Mouse (Mus musculus) ZHBTc4 (cell line): ENCODE data around the gene Tln2.

ENCODE experiments used
- DNase-seq: peaks from one replicate; pipeline ENCODE4 v3.0.0-alpha.2; 2011; ENCODE audit warnings: low read depth, low spot score

The Tln2 gene

GRCm38 (mm10) chr9:67209451-67209850 is 350.1 kb downstream of the Tln2 start:
- DNase-seq: peak; percentile 48

- peak; percentile 95 for DNase-seq
These were observed 351.1 kb downstream of the Tln2 start for GRCm38 (mm10) chr9:67208420-67208819.

DNA sequence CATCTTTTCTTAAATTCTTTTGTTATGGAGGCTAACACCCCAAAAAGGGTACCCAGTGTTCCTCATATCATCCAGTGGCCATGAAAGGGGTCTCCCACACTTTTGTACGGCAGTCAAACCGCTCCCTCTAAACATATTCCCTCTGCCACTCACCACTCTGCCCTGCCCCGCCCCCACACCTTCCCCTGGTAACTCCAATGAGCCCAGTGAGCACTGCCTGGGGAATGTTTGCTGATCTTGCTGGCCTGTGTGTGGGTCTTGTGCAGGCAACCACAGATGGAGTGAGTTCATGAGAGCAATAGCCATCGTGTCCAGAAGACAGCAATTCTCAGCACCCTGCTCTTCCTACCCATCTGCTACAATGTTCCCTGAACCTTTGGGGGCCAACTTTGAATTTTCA is 354.3 kb downstream of the Tln2 start:
- peak; percentile 34 for DNase-seq

DNA sequence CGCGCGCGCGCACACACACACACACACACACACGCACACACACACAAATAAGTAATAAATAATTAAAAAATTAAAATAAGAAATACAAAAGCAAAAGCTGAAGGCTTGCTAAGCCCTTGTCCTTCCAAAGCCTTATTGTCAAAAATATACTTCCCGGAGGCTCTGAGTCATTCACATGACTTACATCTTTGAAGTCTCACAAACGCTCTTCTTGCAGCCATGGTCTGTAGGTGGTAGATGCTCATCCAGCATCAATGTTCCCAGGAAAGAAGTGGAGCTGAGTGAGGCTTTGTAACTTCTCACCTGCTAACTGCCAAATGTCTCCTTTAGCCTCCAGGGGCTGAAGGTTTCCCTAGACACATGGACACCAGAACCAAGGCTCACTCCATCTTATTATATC is 362.9 kb downstream of the Tln2 start:
- DNase-seq: no peak

DNA sequence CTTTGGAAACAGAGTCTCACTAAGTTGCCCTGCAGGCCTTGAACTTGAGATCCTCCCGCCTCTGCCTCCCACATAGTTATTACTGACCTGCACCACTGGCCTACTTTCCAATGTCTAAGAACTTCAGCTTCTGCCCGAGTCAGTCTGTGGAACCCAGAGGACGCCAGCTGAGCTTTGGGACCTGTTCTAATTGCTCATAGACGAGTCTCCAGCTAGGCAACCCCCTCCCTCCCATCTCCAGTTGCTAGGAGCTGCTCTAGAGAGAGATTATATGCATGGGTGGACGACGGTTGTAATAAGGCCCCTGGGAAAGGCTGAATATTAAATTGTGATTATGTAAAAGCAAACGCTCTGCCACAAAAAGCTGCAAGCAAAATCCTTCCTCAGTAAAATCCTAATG is 364.2 kb downstream of the Tln2 start:
- DNase-seq: no peak

DNA sequence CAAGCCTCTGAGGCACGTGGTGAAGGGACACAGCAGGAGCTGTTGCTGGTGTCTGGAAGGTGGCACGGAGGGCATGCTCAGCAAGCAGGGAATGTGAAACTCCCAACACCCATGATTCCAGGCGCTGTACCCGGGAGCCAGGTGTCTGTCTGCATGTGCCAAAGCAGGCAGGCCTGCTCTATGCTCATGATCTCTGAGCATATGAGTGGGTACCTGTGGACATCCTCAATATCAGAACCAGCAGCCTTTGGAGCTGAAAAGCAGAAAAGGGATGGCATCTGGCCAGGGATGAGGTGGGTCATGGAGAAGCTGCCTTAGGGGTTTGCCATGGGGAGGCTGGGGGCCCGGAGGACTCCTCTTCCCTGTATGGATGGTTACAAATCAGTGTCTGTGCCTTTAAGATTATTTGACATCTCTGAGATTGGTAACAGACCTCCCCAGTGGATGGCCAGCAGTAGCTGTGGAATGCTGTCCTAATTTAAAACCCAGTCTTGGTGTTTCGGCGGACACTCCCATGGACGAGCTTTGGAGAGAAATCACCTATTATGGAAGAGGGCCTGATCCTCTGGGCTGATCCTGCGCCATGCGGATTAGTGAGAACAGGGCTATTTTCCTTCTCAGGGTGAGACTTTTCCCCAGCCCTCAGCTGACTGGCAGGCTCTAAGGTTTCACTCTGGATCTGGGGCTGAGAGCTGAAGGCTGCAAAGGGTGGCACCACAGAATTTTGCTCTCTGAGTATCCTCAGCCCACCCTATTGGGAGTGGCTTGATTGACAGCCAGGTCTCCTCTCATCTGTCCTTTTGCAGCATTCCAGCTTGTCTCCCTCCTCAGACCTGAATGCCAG is 367.8 kb downstream of the Tln2 start:
- DNase-seq: no peak

- no peak for DNase-seq
These were observed 371.8 kb downstream of the Tln2 start for GRCm38 (mm10) chr9:67187686-67188085.

DNA sequence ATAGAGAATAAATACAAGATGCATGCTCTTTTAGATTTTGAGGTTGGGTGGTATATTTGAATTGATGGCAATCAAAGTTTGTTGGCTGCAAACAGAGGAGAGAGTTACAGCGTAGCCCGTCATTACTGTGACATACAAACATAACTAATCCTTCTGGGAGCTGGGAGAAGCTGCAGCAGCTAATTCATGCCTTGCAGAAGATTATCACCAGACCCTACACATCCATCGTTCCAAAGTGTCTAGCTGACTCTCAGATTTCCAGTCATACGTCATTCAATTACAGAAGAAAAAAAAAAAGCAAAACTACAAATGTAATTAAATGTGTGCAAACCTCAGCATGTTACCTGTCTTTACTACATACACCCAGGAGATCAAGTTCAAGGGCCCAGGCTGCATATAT is 372.3 kb downstream of the Tln2 start:
- DNase-seq: no peak

DNA sequence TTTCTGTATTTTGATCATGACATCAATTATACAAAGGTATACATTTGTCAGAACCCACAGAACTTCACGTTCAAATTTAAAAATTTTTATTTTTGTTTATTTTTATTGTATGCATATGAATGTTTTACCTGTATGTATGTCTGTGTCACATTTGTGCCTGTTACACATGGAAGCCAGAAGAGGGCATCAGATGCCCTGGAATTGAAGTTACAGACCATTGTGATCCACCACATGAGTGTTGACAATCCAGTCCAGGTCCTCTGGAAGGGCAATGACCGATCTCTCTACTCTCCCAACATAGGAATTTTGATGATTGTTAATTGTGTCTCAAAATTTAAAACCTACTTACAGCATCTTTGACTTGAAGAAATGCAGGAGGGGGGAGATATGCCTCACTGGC is 374.9 kb downstream of the Tln2 start:
- peak; percentile 29 for DNase-seq

DNA sequence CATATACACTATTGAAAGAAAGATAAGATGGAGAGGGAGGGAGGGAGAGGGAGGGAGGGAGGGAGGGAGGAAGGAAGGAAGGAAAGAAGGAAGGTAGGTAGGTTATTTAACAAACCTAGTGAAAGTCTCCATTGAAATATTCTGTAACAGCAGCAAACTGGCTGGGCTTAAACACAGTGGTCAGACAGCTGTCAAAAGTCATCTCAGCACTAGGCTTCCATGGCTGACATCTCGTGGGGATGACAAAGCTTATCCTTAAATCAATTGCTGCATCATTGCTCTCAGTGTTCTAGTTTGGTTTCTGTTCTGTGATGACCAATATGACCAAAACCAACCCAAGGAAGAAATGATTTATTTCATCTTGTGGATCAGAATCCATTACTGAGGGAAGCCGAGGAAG is 376.0 kb downstream of the Tln2 start:
- no peak for DNase-seq

GRCm38 (mm10) chr9:67182006-67182405 is 377.5 kb downstream of the Tln2 start:
- no peak for DNase-seq

DNA sequence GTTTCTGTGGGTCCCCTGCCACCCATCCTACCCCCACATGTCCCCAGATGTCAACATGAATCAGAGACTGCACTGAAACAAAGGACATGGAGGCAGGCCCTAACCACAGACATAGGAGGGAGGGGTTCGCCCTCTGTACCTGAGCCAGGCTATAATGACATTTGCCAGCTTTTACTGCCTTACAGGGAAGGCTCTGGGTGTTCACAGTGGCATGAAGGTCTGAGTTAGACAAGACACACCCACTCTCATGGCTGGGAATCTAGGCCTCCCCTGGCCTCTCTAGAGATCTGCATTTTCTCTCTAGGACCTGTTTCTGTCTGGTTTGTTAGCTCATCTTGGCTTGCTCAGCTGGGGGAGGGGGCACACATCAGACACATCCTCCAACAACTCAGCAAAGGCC is 380.8 kb downstream of the Tln2 start:
- DNase-seq: no peak

DNA sequence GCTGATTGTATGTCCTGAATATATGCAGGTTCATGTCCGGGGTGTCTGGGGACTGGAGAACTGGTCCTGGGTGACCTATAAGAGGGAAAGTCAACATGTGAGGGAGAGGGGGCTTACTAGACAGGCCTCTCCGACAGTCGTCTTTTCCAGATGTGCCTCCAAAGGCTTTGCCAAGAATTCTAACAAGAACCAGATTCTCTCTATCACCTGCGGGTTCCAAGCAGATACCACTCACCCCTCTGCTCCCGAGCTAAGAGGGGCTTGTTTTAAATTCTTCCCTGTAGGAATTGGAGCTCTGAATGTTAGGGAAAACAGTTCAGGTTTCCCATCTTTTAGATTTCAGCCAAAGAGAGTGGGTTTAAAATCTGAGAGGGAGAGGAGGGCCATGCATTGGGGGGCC is 381.3 kb downstream of the Tln2 start:
- no peak for DNase-seq

GRCm38 (mm10) chr9:67176073-67176472 is 383.4 kb downstream of the Tln2 start:
- DNase-seq: no peak

DNA sequence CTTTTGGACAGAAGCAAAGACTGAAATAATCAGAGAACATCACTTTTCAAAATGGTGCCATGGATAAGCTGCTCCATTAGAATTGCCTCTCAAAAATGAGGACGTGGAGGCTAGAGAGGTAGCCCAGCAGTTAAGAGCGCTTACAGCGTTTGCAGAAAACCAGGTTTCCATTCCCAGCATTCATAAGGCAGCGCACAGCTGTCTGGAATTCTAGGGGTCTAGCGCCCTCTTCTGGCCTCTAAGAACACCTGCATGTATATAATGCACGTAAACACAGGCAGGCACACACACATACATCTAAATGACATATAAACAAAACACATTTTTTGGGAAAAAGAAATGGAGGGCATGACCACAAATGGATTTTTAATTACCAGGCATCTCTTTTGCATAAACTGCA is 385.7 kb downstream of the Tln2 start:
- peak; percentile 76 for DNase-seq

DNA sequence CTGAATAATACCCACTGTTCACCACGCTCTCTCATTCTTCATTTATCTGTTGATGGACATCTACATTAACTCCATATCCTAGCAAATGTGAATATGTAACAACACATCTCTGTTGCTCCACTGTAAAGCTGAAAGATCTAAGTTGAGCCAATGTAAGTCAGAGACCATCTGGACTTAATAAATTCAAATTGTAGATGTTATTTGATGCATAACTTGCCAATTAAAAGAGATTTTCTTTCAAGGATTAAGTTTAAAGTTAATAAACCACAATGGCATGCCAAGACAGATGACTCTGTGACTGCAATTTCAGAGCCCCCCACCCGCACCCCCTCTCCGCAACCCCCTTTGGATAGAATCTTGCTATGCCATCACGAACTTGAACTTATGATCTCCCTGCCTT is 386.3 kb downstream of the Tln2 start:
- DNase-seq: no peak

- peak; percentile 77 for DNase-seq
These were observed 388.1 kb downstream of the Tln2 start for GRCm38 (mm10) chr9:67171409-67171808.

DNA sequence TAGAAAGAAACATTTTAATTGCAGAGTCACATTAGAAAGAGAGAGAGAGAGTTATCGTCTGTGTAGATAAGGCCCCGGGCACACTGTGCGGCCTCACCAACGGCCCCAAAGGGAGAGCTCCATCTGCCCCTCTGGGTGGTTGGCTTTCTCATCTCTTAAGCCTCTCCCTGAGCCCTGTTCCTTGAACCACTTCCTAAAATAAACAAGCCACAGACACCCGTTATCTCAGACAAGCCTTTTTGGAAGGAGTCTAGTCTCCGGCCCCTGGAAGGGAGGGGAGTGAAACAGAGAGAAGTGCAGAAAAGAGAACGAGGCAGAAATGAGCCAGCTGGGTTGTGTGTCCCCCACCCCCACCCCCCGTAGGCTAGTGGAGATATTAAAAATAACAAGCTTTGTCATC is 388.7 kb downstream of the Tln2 start:
- DNase-seq: no peak

DNA sequence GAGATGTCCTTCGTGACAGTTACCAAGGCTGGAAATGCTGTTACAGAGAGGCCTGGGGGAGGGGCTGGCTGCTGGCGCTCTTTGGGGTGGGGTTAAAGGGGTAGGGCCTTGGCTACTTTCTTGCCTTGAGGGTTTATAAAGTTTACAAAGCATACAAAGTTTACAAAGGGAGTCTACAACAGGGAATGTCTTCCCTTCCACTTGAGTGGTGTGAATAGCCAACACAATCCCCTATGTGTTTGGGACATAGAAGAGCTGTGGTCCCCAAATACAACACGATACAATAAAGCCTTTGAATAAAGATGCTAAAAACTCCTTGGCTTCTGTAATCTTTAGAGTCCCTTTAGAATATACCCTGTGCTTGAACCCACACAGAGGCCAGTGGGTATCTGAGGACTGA is 389.5 kb downstream of the Tln2 start:
- no peak for DNase-seq
